Mouse (Mus musculus): Measurements from ENCODE around the gene Ptprm.

Ptprm gene

DNA sequence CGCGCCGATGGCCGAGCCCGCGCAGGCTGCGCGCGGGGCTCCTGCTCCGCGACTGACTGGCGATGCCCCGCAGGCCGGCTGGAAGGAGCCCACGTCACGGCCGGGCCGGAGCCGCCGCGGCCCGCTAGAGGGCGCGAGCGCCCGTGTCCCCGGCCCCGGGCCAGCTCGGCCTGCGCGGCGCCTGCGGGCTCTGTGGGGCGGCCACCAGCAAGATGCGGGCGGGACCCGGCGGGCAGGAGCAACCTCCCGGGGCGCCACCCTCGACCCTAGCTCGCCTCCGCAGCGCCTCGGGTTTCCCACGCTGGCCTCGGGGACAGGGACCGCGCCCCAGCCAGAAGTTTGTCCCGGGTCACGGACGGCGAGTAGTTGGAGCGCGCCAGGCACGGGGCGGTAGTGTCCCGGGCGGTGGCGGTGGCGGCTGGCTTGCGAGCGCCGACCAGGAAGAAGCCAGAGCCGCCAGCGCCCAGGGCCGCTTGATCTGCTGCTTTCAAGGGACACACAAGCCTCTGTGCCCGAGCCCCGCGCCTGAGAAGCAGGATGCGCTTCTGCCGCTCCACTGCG, at the start of gene Ptprm:
TSS of gene Ptprm (minus strand) at position 7 of the 561 bp plus-strand sequence.
- peaks cover 2% of the 10 kb centered on the region; the same call in 1 of the 2 replicates for H3K27me3 ChIP-seq (ENCODE audit: control insufficient read depth, insufficient read depth, low read length, poor library complexity, severe bottlenecking)
- DNase-seq (ENCODE audit: low read depth, low spot score), result no peak
- H3K36me3 ChIP-seq (ENCODE audit: control insufficient read depth, insufficient read depth, low read length, poor library complexity, severe bottlenecking), result no peaks in the 10 kb centered on the region

GRCm38 (mm10) chr17:67396205-67396604, 41.9 kb upstream of the Ptprm start:
- no peak for DNase-seq (ENCODE audit: low read depth, low spot score)
- no peaks in the 10 kb centered on the region for H3K27me3 ChIP-seq (ENCODE audit: control insufficient read depth, insufficient read depth, low read length, poor library complexity, severe bottlenecking)
- H3K36me3 ChIP-seq (ENCODE audit: control insufficient read depth, insufficient read depth, low read length, poor library complexity, severe bottlenecking), result no peaks in the 10 kb centered on the region

DNA sequence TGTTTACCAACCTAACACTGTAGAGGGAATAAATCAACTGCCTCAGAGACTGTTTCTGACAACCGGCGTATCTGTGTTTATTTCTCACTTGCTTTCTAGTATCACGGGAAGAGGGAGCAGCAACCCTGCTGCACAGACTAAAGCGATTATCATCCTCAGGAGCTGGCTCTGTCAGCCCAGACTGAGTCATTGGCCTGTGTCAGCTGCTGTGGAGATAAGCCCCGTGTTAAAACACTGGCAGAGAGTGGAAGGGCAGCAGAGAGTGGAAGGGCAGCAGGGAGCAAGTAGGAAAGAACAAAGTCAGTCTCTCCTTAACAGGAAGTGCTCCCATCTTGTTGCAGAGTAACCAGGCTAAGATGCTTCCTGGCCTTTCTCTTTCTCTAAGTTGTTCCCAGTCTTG, 36.6 kb upstream of the Ptprm start:
- no peak for DNase-seq (ENCODE audit: low read depth, low spot score)
- H3K27me3 ChIP-seq (ENCODE audit: control insufficient read depth, insufficient read depth, low read length, poor library complexity, severe bottlenecking), result no peaks in the 10 kb centered on the region
- no peaks in the 10 kb centered on the region for H3K36me3 ChIP-seq (ENCODE audit: control insufficient read depth, insufficient read depth, low read length, poor library complexity, severe bottlenecking)

GRCm38 (mm10) chr17:67388171-67388570, 33.9 kb upstream of the Ptprm start:
- Histone ChIP-seq H3K36me3 (ENCODE audit: control insufficient read depth, insufficient read depth, low read length, poor library complexity, severe bottlenecking) (no peaks in the 10 kb centered on the region), H3K27me3 (ENCODE audit: control insufficient read depth, insufficient read depth, low read length, poor library complexity, severe bottlenecking) (no peaks in the 10 kb centered on the region)
- DNase-seq (ENCODE audit: low read depth, low spot score), result no peak

DNA sequence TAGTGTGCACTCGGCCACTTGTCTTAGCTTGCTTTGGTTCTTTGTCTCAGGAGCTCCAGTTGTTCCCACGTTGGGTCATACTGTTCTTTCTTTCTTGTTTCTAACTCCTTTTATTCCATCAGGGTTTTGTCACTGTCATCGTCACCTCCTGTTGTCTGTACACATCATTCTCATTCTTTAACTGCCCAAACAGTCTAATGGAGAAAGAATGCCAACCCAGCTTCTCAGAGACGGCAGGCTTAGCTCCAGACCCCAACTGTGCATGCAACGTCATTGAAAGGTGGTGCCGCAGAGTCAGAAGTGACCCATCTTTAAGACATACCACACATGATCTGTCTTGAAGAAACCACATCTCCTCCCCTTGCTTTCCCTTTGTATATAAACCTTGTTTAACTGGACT, 31.0 kb upstream of the Ptprm start:
- no peaks in the 10 kb centered on the region for H3K27me3 ChIP-seq (ENCODE audit: control insufficient read depth, insufficient read depth, low read length, poor library complexity, severe bottlenecking)
- DNase-seq (ENCODE audit: low read depth, low spot score), result no peak
- H3K36me3 ChIP-seq (ENCODE audit: control insufficient read depth, insufficient read depth, low read length, poor library complexity, severe bottlenecking), result no peaks in the 10 kb centered on the region

GRCm38 (mm10) chr17:67383635-67384034, 29.4 kb upstream of the Ptprm start:
- DNase-seq (ENCODE audit: low read depth, low spot score), result no peak
- no peaks in the 10 kb centered on the region for H3K27me3 ChIP-seq (ENCODE audit: control insufficient read depth, insufficient read depth, low read length, poor library complexity, severe bottlenecking)

GRCm38 (mm10) chr17:67381618-67382017, 27.4 kb upstream of the Ptprm start:
- DNase-seq (ENCODE audit: low read depth, low spot score), result no peak
- no peaks in the 10 kb centered on the region for H3K36me3 ChIP-seq (ENCODE audit: control insufficient read depth, insufficient read depth, low read length, poor library complexity, severe bottlenecking)
- no peaks in the 10 kb centered on the region for H3K27me3 ChIP-seq (ENCODE audit: control insufficient read depth, insufficient read depth, low read length, poor library complexity, severe bottlenecking)

More at GRCm38 (mm10) chr17:67383635-67384034, 29.4 kb upstream of the Ptprm start:
- no peaks in the 10 kb centered on the region for H3K36me3 ChIP-seq (ENCODE audit: control insufficient read depth, insufficient read depth, low read length, poor library complexity, severe bottlenecking)

- Histone ChIP-seq H3K27me3 (ENCODE audit: control insufficient read depth, insufficient read depth, low read length, poor library complexity, severe bottlenecking) (no peaks in the 10 kb centered on the region), H3K36me3 (ENCODE audit: control insufficient read depth, insufficient read depth, low read length, poor library complexity, severe bottlenecking) (no peaks in the 10 kb centered on the region)
- DNase-seq (ENCODE audit: low read depth, low spot score), result no peak
Measured at GRCm38 (mm10) chr17:67367866-67368265, 13.6 kb upstream of the Ptprm start.

- DNase-seq (ENCODE audit: low read depth, low spot score), result no peak
- no peaks in the 10 kb centered on the region for H3K27me3 ChIP-seq (ENCODE audit: control insufficient read depth, insufficient read depth, low read length, poor library complexity, severe bottlenecking)
- no peaks in the 10 kb centered on the region for H3K36me3 ChIP-seq (ENCODE audit: control insufficient read depth, insufficient read depth, low read length, poor library complexity, severe bottlenecking)
Measured at GRCm38 (mm10) chr17:67364491-67364890, 10.2 kb upstream of the Ptprm start.

GRCm38 (mm10) chr17:67363377-67364070, 9.3 kb upstream of the Ptprm start:
- DNase-seq (ENCODE audit: low read depth, low spot score), result no peak
- no peaks in the 10 kb centered on the region for H3K27me3 ChIP-seq (ENCODE audit: control insufficient read depth, insufficient read depth, low read length, poor library complexity, severe bottlenecking)
- H3K36me3 ChIP-seq (ENCODE audit: control insufficient read depth, insufficient read depth, low read length, poor library complexity, severe bottlenecking), result no peaks in the 10 kb centered on the region

- Histone ChIP-seq H3K27me3 (ENCODE audit: control insufficient read depth, insufficient read depth, low read length, poor library complexity, severe bottlenecking) (no peaks in the 10 kb centered on the region), H3K36me3 (ENCODE audit: control insufficient read depth, insufficient read depth, low read length, poor library complexity, severe bottlenecking) (no peaks in the 10 kb centered on the region)
- no peak for DNase-seq (ENCODE audit: low read depth, low spot score)
Measured at GRCm38 (mm10) chr17:67362131-67362530, 7.9 kb upstream of the Ptprm start.

DNA sequence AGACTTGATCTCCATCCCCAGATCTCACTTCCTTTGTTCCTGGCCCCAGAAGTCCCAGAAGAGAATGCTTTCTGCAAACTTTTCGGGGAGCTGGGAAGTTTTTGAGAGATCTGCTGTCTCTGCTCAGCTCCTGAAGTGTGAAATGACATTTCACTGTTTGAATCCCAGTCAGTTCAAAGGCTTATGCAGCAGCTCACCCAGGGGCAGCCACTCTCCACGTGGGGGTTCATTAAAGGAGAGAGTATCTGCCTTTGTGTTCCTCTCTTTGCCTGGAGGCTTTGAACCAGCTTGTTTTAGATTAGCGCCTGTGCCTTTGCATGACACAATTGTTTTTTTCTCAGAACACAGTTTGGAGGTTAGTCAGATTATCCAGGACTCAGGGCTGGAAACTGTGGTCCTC, 6.3 kb upstream of the Ptprm start:
- no peak for DNase-seq (ENCODE audit: low read depth, low spot score)
- no peaks in the 10 kb centered on the region for H3K36me3 ChIP-seq (ENCODE audit: control insufficient read depth, insufficient read depth, low read length, poor library complexity, severe bottlenecking)
- H3K27me3 ChIP-seq (ENCODE audit: control insufficient read depth, insufficient read depth, low read length, poor library complexity, severe bottlenecking), result peaks cover 2% of the 10 kb centered on the region; the same call in 1 of the 2 replicates

GRCm38 (mm10) chr17:67359578-67359977, 5.3 kb upstream of the Ptprm start:
- peaks cover 2% of the 10 kb centered on the region; the same call in 1 of the 2 replicates for H3K27me3 ChIP-seq (ENCODE audit: control insufficient read depth, insufficient read depth, low read length, poor library complexity, severe bottlenecking)
- DNase-seq (ENCODE audit: low read depth, low spot score), result no peak
- no peaks in the 10 kb centered on the region for H3K36me3 ChIP-seq (ENCODE audit: control insufficient read depth, insufficient read depth, low read length, poor library complexity, severe bottlenecking)

- Histone ChIP-seq H3K27me3 (ENCODE audit: control insufficient read depth, insufficient read depth, low read length, poor library complexity, severe bottlenecking) (peaks cover 2% of the 10 kb centered on the region; the same call in 1 of the 2 replicates), H3K36me3 (ENCODE audit: control insufficient read depth, insufficient read depth, low read length, poor library complexity, severe bottlenecking) (no peaks in the 10 kb centered on the region)
- DNase-seq (ENCODE audit: low read depth, low spot score), result no peak
Measured at GRCm38 (mm10) chr17:67358541-67358940, 4.3 kb upstream of the Ptprm start.

DNA sequence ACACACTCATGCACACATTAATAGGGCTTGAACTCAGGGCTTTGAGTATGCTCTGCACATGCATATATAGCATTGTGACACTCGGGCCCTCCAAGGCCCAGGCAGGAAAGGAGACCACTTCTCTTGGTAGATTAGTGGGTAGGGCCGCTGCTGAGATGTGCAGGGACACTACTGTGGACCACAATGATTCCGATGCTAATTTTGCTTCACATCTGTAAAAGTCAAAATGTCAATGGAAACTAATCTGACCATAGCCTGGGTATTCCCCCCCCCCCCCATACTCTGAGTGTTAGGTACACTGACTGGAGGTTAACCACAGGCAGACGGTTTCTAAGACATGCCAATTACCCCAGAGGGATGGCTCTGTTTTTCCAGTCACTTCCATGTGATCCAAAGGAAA, 2.9 kb upstream of the Ptprm start:
- DNase-seq (ENCODE audit: low read depth, low spot score), result no peak
- peaks cover 2% of the 10 kb centered on the region; the same call in 1 of the 2 replicates for H3K27me3 ChIP-seq (ENCODE audit: control insufficient read depth, insufficient read depth, low read length, poor library complexity, severe bottlenecking)

More for the DNA sequence above, 2.9 kb upstream of the Ptprm start:
- H3K36me3 ChIP-seq (ENCODE audit: control insufficient read depth, insufficient read depth, low read length, poor library complexity, severe bottlenecking), result no peaks in the 10 kb centered on the region

All from splenic B cell, adult 2 months (primary cell).